Mouse (Mus musculus): ENCODE data around the gene G3bp1. TPM values are rescaled to one million over a fixed set of nuclear protein-coding genes. Genes with fewer than 3 reads are reported as not detected.

The G3bp1 gene
- polyA plus RNA-seq, 1 experiment from 2014 or later: 180 TPM

- Histone ChIP-seq H3K36me3 (0 out of 2 replicates have a peak, but pooled peaks cover 3% of the 10 kb centered on the region), H3K9ac (0 out of 2 replicates have a peak overlapping the region, but pooled peaks have one; percentile 58), H3K4me2 (peak overlapping the region; percentile 86), H3K4me1 (peaks cover 18% of the 10 kb centered on the region), H3K27ac (peak overlapping the region; percentile 92), H3K27me3 (no peaks in the 10 kb centered on the region), H3K9me3 (no peaks in the 10 kb centered on the region), H3K4me3 (peak overlapping the region; percentile 69)
- ATAC-seq (ENCODE audit: borderline replicate concordance, extremely low read depth, low FRiP score, low TSS enrichment): no peak
- WGBS: 68% methylated on average over 10 of the region's 10 CpGs
These were observed 1.5 kb upstream of the G3bp1 start for GRCm38 (mm10) chr11:55468012-55468411.

DNA sequence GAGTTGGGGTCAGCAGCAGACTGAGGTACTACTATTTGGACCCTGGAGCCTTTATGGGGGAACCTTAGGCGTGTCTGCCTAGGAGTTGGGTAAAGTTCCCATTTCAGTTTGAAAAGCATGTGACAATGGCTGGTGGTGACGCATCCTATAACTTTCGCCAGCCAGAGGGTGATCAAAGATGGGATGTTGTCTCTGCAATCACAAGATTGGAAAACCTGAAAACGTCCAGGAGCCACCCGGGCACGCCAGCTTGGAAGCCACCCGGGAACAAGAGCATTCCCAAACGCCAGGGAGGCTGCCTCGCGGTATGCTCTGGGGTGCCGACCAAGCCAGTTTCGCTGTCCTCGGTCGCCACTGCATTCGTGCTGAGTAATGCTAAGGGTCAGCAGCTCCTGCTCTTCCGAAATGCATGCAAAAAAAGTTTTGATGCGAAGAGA, 856 bp upstream of the G3bp1 start:
- peaks cover 20% of the 10 kb centered on the region for H3K4me1 ChIP-seq
- 0 out of 2 replicates have a peak, but pooled peaks have one; percentile 2 for ATAC-seq (ENCODE audit: borderline replicate concordance, extremely low read depth, low FRiP score, low TSS enrichment)
- WGBS: 2% methylated on average over 17 of the region's 17 CpGs

GRCm38 (mm10) chr11:55469923-55470691, 622 bp downstream of the G3bp1 start:
- H3K9me3 ChIP-seq: no peaks in the 10 kb centered on the region
- peak; percentile 8; the same call in 1 of the 2 replicates for ATAC-seq (ENCODE audit: borderline replicate concordance, extremely low read depth, low FRiP score, low TSS enrichment)
- WGBS: under 1% methylated on average over 46 of the region's 46 CpGs

More for the DNA sequence above, 856 bp upstream of the G3bp1 start:
- peak overlapping the region; percentile 58 for H3K9ac ChIP-seq
- H3K27ac ChIP-seq: peak overlapping the region; percentile 92
- no peaks in the 10 kb centered on the region for H3K27me3 ChIP-seq
- H3K36me3 ChIP-seq: 0 out of 2 replicates have a peak, but pooled peaks cover 8% of the 10 kb centered on the region
- H3K4me3 ChIP-seq: peak overlapping the region; percentile 69
- no peaks in the 10 kb centered on the region for H3K9me3 ChIP-seq
- H3K4me2 ChIP-seq: peak overlapping the region; percentile 86

GRCm38 (mm10) chr11:55470761-55471160, 1.3 kb downstream of the G3bp1 start:
- Histone ChIP-seq H3K27me3 (no peaks in the 10 kb centered on the region), H3K9me3 (no peaks in the 10 kb centered on the region), H3K27ac (no peak overlapping the region), H3K4me3 (peak overlapping the region; percentile 69), H3K9ac (peak overlapping the region; percentile 83), H3K36me3 (0 out of 2 replicates have a peak, but pooled peaks cover 12% of the 10 kb centered on the region), H3K4me1 (peaks cover 24% of the 10 kb centered on the region), H3K4me2 (peak overlapping the region; percentile 59)
- no peak for ATAC-seq (ENCODE audit: borderline replicate concordance, extremely low read depth, low FRiP score, low TSS enrichment)
- 20% methylated on average over 8 of the region's 8 CpGs for WGBS

More at GRCm38 (mm10) chr11:55469923-55470691, 622 bp downstream of the G3bp1 start:
- Histone ChIP-seq H3K4me3 (peak overlapping the region; percentile 69), H3K4me2 (peak overlapping the region; percentile 59), H3K27me3 (no peaks in the 10 kb centered on the region), H3K9ac (peak overlapping the region; percentile 83), H3K27ac (peak overlapping the region; percentile 72), H3K4me1 (peaks cover 24% of the 10 kb centered on the region), H3K36me3 (0 out of 2 replicates have a peak, but pooled peaks cover 12% of the 10 kb centered on the region)

DNA sequence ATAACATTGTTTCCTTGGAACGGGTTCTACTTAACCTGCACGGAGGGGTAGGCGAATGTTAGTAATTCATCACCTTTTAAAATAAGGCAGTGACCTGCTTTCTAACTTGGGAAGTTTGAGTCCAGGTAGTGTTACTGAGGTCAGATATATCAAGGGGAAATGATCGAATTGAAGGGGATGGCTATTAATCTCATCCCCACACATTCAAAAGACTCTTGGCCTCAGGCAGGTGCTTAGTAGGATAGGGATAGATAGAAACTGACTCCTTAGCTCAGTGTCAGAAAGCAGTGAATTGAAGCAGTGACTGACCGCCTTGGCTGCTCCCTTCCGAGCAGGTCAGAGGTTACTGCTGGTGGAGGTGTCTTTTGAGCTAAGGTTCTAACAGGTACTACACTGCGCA, 2.0 kb downstream of the G3bp1 start:
- 0 out of 2 replicates have a peak, but pooled peaks cover 12% of the 10 kb centered on the region for H3K36me3 ChIP-seq
- peak overlapping the region; percentile 69 for H3K4me3 ChIP-seq
- no peak overlapping the region for H3K27ac ChIP-seq
- H3K9ac ChIP-seq: peak overlapping the region; percentile 83; the same call in 1 of the 2 replicates
- 82% methylated on average over 7 of the region's 7 CpGs for WGBS
- H3K4me1 ChIP-seq: peaks cover 24% of the 10 kb centered on the region
- no peaks in the 10 kb centered on the region for H3K9me3 ChIP-seq
- no peak for ATAC-seq (ENCODE audit: borderline replicate concordance, extremely low read depth, low FRiP score, low TSS enrichment)
- H3K4me2 ChIP-seq: peak overlapping the region; percentile 59
- no peaks in the 10 kb centered on the region for H3K27me3 ChIP-seq

DNA sequence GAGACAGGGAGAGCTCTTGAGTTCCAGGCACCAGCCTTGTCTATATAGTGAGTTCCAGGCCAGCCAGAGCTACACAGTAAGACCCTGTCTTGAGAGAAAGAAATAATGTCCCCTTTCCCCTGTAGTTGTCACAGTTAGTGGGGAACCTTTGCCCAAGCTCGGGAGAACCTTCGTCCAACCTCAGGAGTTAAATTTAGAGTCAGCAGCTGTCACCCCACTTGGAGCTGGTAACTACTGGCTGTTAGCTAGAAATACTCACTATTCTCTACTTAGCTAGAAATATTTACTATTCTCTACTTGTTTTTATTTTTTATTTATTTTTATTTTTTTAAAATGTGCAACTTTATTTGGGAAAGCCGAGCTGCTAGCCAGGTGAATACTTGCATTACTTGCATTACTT, 3.7 kb downstream of the G3bp1 start:
- Histone ChIP-seq H3K4me1 (peaks cover 19% of the 10 kb centered on the region), H3K4me2 (no peak overlapping the region), H3K9me3 (no peaks in the 10 kb centered on the region), H3K27me3 (no peaks in the 10 kb centered on the region), H3K27ac (no peak overlapping the region), H3K36me3 (0 out of 2 replicates have a peak, but pooled peaks cover 12% of the 10 kb centered on the region), H3K4me3 (no peak overlapping the region), H3K9ac (no peak overlapping the region)
- no peak for ATAC-seq (ENCODE audit: borderline replicate concordance, extremely low read depth, low FRiP score, low TSS enrichment)
- WGBS: 80% methylated on average over 3 of the region's 3 CpGs

GRCm38 (mm10) chr11:55485443-55485842, 16.0 kb downstream of the G3bp1 start:
- Histone ChIP-seq H3K36me3 (peaks cover 70% of the 10 kb centered on the region), H3K4me3 (no peak overlapping the region), H3K27ac (no peak overlapping the region), H3K4me2 (no peak overlapping the region), H3K9ac (no peak overlapping the region), H3K9me3 (no peaks in the 10 kb centered on the region), H3K27me3 (no peaks in the 10 kb centered on the region), H3K4me1 (no peaks in the 10 kb centered on the region)
- no peak for ATAC-seq (ENCODE audit: borderline replicate concordance, extremely low read depth, low FRiP score, low TSS enrichment)
- 94% methylated on average over 7 of the region's 7 CpGs for WGBS

DNA sequence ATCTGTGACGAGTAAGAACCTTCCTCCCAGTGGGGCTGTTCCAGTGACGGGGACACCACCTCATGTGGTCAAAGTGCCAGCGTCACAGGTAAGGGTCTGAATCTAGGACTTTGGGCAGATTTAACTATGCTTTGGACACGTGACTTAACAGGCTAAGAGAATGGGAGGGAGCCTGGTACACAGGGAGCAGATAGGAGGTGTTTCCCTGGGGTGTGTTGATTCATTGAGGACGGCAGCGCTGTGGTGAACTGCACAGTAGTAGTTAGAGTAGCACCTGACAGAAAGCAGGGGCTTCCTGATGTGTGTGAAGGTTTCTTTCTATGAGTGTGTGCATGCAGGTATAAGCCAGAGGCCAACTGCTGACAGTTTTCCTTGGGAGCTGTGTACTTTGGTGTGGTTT, 26.7 kb downstream of the G3bp1 start:
- ATAC-seq (ENCODE audit: borderline replicate concordance, extremely low read depth, low FRiP score, low TSS enrichment): no peak
- Histone ChIP-seq H3K9me3 (no peaks in the 10 kb centered on the region), H3K9ac (no peak overlapping the region), H3K4me1 (no peaks in the 10 kb centered on the region), H3K4me2 (no peak overlapping the region), H3K4me3 (no peak overlapping the region), H3K36me3 (peaks cover 94% of the 10 kb centered on the region), H3K27me3 (no peaks in the 10 kb centered on the region), H3K27ac (no peak overlapping the region)
- 88% methylated on average over 6 of the region's 6 CpGs for WGBS

DNA sequence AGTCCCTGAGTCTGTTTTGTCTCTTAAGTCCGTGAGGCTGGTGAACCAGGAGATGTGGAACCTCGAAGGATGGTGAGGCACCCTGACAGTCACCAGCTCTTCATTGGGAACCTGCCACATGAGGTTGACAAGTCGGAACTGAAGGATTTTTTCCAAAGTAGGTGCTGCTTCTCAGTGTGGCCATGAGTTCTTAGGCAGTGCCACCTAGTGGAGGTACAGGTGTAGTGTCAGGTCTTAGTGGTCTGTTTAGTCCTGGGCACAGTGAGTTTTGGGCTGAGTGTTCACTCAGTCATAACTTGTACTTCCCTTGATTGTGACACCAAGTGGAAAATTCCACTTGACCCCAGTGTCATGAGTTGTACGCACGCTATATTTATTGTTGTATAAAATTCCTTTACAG, 28.4 kb downstream of the G3bp1 start:
- Histone ChIP-seq H3K27ac (no peak overlapping the region), H3K4me3 (no peak overlapping the region), H3K27me3 (no peaks in the 10 kb centered on the region), H3K9me3 (no peaks in the 10 kb centered on the region), H3K36me3 (peaks cover 90% of the 10 kb centered on the region), H3K4me2 (no peak overlapping the region), H3K4me1 (no peaks in the 10 kb centered on the region), H3K9ac (no peak overlapping the region)
- ATAC-seq (ENCODE audit: borderline replicate concordance, extremely low read depth, low FRiP score, low TSS enrichment): no peak
- 43% methylated on average over 5 of the region's 5 CpGs for WGBS

- no peak overlapping the region for H3K4me2 ChIP-seq
- no peak overlapping the region for H3K4me3 ChIP-seq
- H3K27me3 ChIP-seq: no peaks in the 10 kb centered on the region
- no peaks in the 10 kb centered on the region for H3K4me1 ChIP-seq
- no peak overlapping the region for H3K27ac ChIP-seq
- H3K9me3 ChIP-seq: no peaks in the 10 kb centered on the region
- no peak overlapping the region for H3K9ac ChIP-seq
- peaks cover 50% of the 10 kb centered on the region for H3K36me3 ChIP-seq
- ATAC-seq (ENCODE audit: borderline replicate concordance, extremely low read depth, low FRiP score, low TSS enrichment): no peak
- 84% methylated on average over 8 of the region's 8 CpGs for WGBS
These were observed 32.6 kb downstream of the G3bp1 start for GRCm38 (mm10) chr11:55501955-55502531.

DNA sequence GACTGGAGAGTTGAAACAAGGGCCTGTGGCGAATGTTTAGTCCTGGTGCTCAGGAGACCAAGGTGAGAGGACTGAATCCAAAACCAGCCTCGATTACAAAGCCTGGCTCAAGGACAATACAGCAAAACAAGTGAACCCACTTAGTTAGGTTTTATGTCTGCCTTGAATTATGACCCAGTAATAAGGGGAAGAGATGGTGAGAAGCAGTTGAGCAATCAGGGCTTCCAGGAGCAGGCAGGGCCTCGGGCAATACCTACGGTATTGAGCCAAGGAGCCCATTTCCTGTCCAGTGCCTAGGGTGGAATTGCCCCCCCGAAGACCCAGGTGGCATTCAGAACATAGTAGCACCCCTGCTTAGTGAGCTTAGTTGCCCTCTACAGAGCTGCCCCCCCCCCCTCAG, 33.4 kb downstream of the G3bp1 start:
- peaks cover 42% of the 10 kb centered on the region for H3K36me3 ChIP-seq
- H3K4me1 ChIP-seq: no peaks in the 10 kb centered on the region
- ATAC-seq (ENCODE audit: borderline replicate concordance, extremely low read depth, low FRiP score, low TSS enrichment): no peak
- 70% methylated on average over 5 of the region's 5 CpGs for WGBS
- no peak overlapping the region for H3K4me3 ChIP-seq
- no peak overlapping the region for H3K27ac ChIP-seq
- no peak overlapping the region for H3K9ac ChIP-seq
- H3K27me3 ChIP-seq: no peaks in the 10 kb centered on the region
- no peaks in the 10 kb centered on the region for H3K9me3 ChIP-seq
- H3K4me2 ChIP-seq: no peak overlapping the region

DNA sequence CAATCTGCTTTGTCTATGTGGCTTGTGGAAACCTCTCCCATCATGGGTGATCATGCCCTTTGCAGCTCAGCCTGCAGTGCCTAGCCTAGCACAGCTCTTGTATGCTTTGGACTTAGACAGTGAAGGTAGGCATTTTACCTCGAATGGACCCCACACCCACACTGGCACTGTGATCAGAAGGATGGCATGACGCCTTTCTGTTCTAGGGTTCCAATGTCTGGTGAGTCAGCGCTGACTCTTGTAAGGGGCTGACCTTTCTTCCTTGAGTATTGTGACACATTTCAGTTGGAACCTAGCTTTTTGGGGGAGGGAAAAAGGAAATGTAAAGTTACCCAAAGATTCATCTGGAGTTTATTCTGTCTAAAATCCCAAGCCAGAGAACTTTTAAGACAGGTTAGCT, 36.0 kb downstream of the G3bp1 start:
- ATAC-seq (ENCODE audit: borderline replicate concordance, extremely low read depth, low FRiP score, low TSS enrichment): no peak
- Histone ChIP-seq H3K9ac (no peak overlapping the region), H3K36me3 (peaks cover 18% of the 10 kb centered on the region; the same call in 1 of the 2 replicates), H3K4me1 (no peaks in the 10 kb centered on the region), H3K27ac (no peak overlapping the region), H3K4me2 (no peak overlapping the region), H3K27me3 (no peaks in the 10 kb centered on the region), H3K9me3 (no peaks in the 10 kb centered on the region), H3K4me3 (no peak overlapping the region)
- 82% methylated on average over 3 of the region's 3 CpGs for whole genome bisulfite sequencing

All from lung, embryonic 15.5 days (tissue).